Mouse (Mus musculus) CD4-positive, CD25-positive, alpha-beta regulatory T cell, adult 2 months (primary cell): Measurements from ENCODE around the gene Tbc1d22b.

ENCODE experiments used
- DNase-seq: peaks from one replicate; pipeline ENCODE4 v3.0.0-alpha.2; 2012; ENCODE audit warnings: low read depth, low spot score

Gene Tbc1d22b

DNA sequence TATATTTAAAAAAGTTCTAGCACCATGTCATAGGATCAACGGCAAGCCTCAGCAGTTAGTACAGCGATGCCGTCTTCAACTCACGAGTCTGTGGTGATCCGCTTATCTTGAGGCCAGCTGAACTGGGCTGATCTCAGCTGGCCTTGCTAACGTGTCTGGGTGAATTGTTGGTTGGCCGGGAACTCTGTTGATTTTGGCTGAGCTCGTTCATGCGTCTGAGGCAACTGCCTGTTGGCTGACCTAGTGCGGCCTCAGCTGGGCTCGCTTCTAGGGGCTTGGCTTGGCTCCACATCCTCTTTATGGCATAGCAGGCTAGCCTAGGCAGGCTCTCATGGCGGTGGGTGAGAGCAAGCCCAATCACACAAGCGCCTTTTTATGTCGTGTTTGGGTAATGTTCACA lies 8.2 kb upstream of the Tbc1d22b start:
- DNase-seq: no peak

DNA sequence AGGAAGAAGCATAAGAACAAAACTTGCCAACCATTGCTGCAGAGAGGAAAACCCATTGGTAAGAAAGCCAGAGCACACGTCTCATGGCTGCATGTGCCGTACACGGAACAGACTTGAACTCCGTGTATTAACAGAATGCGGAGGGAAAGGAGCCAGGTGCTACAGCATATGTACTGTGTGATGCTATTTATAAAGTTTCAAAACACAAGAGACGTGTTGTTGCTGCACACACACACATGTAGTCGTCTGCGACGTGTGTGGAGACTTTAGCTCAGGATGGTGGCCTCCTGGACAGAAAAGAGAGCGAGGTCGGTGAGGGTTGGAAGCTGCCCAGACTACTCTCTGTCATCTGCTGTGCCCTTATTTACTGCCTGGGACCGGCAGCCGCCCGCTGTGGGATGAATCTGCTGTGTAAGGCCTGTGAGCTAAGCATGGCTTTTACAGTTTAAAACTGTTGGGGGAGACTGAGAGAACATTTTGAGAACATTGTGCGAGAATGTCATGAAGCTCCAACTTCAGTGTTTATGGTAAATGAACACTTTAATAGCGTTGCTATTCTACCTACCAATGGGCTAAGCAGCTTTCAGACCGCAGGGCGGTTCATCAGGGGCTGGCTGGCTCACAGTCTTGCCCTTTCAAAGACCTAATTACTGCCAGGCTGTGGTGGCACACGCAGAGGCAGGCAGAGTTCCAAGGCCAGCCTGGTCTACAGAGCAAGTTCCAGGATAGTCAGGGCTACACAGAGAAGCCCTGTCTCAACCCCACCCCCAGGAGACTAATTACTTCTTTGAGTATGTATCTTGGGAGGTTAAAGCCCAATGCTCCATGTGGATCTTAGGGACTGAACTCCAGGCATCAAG lies 6.5 kb upstream of the Tbc1d22b start:
- DNase-seq: no peak

GRCm38 (mm10) chr17:29544064-29544463 lies 5.5 kb upstream of the Tbc1d22b start:
- DNase-seq: no peak

- DNase-seq: no peak
Observed at GRCm38 (mm10) chr17:29545241-29545640, 4.3 kb upstream of the Tbc1d22b start.

GRCm38 (mm10) chr17:29548494-29548893 lies 1.1 kb upstream of the Tbc1d22b start:
- no peak for DNase-seq

DNA sequence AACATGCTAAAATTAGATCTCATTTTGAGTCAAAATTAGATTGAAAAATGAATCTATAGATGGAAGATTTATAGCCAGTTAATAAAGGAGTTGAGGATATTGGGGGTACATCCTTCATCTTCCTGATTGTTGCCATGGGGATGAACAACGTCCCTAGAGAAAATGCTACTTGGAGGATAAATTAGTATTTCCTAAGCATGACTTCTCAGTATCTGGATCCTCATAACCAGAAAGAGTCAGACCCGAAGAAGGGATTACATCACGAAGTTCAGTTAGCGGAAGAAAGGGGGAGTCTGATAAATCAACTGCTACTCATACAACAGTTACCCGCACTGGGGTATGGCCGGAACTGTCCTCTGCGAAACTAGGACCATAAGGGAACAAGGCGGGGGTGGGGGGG lies 591 bp upstream of the Tbc1d22b start:
- DNase-seq: peak; percentile 45

- DNase-seq: peak; percentile 65
Observed at GRCm38 (mm10) chr17:29551019-29551418, 1.4 kb downstream of the Tbc1d22b start.

DNA sequence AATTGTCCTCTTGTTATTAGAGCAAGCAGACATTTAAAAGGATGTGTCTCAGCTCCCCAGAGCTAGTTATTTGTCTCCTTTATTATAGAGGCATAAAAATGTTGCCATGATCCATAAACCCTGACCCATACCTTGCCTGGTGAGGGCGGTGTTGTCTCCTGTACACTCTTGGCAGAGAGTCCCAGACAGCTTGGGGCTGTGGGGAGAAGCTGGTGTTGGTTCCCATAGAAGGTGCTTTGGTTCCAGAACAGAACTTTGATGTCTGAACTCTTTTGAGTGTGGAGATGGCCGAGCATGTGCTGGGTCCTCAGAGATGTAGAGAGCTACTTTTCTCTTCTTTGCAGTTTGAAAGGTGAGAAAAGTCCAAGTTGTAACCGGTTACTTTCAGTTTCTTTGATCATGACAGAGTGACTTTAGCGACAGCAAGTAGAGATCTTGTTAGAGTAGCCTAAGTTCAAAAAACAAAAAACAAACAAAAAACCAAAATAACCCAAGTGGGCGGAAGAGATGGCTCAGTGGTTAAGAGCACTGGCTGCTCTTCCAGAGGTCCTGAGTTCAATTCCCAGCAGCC lies 2.7 kb downstream of the Tbc1d22b start, which contains the start of gene Tmem217:
Gene Tmem217 (minus strand): TSS at position 224 of the 571 bp plus-strand sequence.
- peak; percentile 65 for DNase-seq

- no peak for DNase-seq
Observed at GRCm38 (mm10) chr17:29554176-29554575, 4.6 kb downstream of the Tbc1d22b start.

DNA sequence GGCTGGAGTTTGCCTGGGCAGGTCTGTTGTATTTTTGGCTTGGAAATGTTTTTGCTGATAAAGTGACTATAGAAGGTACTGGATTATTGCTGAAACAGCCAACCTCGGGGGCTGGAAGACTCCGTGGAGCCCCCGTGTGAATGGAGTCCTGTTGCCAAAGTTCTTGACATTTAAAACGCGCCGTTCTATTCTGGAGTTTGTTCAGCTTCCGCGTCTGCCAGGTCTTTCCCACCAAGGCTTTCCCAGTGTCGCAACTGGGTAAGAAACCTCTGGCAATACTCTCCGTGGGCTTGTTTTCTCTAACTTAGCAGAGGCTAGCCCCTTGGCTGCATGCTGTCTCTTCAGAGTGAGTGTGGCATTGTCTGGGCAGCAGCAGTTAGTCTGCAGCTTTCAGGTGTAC lies 6.9 kb downstream of the Tbc1d22b start:
- no peak for DNase-seq

GRCm38 (mm10) chr17:29556893-29557292 lies 7.3 kb downstream of the Tbc1d22b start:
- peak; percentile 21 for DNase-seq

GRCm38 (mm10) chr17:29558476-29558875 lies 8.9 kb downstream of the Tbc1d22b start:
- no peak for DNase-seq

DNA sequence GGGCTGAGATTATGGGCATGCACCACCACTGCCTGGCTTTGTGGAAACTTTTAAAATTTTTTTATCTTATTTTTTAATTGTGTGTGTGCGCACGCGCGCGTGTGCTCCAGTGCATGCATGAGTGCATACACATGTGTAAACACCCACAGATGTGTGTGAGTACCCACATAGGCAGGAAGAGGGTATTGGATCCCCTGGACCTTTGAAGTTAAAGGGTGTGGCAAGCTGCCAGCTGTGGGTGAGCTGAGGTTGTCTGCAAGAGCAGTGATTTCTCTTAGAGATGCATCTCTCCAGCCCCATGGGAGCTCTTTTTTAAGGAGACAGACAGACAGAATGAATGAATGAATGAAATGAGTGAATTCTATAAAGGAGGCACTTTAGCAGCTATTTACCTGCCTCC lies 15.9 kb downstream of the Tbc1d22b start:
- no peak for DNase-seq

- no peak for DNase-seq
Observed at GRCm38 (mm10) chr17:29568435-29568834, 18.9 kb downstream of the Tbc1d22b start.

DNA sequence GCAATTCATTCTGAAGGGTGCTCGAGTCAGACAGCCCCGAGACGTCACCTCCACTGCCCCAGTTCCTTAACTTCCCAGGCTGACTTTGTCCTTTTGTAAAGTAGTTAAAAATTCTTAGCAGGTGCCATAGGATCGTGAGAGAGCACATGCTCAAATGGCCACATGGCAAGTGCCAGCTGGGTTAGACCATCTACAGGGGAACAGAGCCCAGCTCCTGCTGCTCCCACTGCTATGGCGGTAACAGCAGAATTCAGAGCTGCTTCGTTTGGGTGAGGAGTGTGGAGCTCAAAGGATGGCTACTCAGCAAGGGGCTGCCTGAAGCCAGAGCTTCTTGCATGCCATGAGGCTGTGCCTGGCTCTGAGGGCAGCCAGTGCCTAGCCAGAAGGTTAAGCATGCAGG lies 20.2 kb downstream of the Tbc1d22b start:
- no peak for DNase-seq

GRCm38 (mm10) chr17:29579579-29580126 lies 30.1 kb downstream of the Tbc1d22b start:
- no peak for DNase-seq

DNA sequence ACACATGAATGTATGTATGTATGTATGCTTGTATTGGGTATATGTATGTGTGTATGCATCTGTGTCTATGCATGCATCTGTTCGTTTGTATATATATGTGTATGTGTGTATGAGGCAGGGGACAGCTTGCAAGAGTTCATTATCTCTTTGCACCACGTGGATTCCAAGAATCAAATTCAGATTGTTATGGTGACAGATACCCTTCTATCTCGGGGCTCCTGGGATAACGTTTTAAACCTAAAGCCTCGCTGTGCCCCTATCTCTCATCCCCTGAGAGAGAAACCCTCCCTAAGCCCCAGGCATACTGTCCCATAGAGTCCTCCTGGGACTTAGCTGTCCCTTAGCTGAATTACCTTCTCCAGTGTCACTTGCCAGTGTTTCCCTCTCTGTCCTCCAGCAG lies 34.0 kb downstream of the Tbc1d22b start:
- DNase-seq: no peak

DNA sequence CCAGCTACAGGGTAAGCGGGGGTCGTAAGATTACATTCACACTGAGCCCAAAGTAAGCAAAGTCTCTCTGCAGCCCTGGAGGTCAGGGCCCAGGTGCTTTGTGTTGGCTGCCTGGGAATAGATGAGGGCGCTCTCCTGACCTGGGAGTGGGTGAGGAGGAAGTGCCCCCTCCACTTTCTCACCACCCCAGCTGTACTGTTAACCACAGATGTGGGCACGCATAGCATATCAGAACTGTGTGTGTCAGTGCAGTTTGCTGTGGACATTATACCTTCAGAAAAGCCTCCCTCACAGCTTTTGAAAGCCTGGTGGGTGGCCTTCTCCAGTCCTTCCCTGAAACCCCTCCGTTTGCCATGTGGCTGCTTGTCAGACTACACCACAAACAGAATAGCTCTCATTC lies 34.7 kb downstream of the Tbc1d22b start:
- DNase-seq: no peak

DNA sequence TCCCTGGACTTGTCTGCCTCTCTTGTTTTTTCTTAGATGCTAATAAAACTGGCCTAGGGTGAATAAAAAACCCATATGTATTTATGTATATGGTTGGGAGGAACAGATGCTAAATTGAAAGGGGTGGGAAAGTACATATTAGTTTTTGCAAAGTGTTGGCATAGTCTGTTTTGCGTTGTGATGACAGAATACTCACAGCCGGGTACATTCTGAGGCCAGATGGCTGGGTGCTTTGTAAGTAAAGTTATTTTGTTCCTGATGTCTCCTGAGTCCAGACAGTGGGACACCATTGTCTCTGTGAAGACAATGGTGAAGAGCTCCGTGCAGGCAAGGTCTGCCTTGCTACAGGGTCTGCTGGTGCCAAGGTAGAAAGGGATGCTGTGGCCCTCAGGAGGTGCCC lies 35.2 kb downstream of the Tbc1d22b start:
- no peak for DNase-seq

DNA sequence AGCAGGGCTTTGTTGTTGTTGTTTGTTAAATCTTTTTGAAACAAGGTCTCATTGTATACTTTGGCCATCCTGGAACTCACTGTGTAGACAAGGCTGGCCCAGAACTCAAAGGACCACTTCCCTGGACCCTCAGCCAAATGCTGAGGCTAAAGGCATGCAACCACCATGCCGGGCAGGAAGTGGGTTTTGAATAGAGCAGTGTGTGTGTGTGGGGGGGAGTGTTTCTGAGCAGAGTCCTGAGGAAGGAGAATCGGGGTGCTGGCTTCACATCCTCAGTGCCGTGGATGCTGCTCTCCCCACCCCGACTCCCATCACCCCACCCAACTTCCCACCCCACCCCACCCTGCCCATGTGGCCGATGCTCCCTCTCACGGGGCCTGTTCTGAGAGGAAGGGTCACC lies 35.9 kb downstream of the Tbc1d22b start:
- DNase-seq: peak; percentile 35

DNA sequence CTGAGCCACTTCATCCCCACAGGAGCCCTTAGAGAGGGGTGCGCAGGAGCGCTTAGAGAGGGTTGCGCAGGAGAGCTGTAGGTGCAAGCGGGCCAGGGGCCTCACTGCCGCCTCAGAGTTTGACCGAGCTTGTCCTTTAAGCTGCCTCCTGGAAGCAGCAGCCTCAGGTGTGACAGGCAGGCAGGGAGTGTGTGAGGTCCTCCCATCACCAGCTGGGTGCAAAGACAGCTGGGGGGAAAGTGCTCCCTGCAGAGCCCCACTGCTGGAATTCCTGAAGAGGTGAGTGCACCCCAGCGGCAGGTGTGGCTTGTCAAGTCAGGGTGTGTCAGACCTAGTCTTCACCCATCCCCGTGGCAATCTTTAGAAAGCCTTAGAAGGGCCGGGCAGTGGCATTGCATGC lies 37.3 kb downstream of the Tbc1d22b start:
- DNase-seq: no peak

DNA sequence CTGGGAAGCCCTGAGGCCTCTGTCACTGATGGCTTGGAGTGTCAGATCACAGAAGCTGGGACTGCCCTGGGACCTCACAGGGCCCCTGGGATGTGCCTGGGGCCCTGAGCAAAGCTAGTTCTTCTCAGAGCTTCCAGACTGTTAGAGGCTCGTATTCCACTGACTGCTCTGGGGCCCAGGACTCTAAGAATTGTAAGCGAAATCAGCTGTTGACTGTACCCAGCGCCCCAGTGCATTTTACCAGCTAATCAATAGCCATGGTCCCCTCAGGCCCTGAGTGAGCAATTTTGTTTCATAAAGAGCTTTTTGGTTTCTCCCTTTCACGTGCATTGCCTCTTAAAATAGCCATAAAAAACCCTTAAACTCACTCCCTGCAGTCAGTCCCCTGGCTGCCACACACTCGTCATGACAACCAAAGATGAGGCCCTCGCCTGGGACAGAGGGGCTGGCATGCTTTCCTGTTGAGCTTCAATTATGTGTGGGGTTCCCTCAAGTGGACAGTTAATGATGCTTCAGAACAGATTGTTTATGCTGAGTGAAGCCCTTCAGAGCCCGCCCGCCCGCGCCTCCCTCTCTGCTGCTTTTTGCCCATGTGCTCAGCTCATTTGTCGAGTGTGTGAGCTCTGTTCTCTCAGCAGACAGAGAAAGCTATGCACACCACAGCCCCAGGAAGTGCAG lies 39.8 kb downstream of the Tbc1d22b start:
- no peak for DNase-seq
